Mouse (Mus musculus) left cerebral cortex, adult 9 months (tissue): ENCODE results near the gene Rnf217.

Experiments
- DNase-seq, 2 experiments: peaks; one replicate each; pipeline ENCODE4 v3.0.0; 2022; ENCODE audit warnings: low spot score in 2 of 2

Rnf217 gene

GRCm38 (mm10) chr10:31495826-31496225, 113.2 kb downstream of the Rnf217 start:
- DNase-seq: no peak

DNA sequence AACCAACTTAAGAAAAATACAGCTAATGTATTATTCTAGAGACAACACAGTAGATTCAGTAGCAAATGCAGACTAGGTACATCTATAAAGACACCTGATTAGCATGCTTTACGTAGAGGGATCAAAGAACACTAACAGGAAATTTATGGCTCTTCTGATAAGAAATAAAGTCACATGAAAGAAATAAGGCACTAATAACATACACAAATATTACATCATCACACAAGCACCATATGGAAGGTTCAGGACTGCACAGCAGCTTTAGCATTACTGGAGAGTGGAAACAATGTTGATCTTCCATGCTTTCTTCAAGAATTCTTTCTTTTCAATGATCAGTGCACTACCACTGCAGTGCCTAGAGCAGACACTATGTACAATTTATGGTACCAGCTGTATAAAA, 114.7 kb downstream of the Rnf217 start:
- DNase-seq: no peak

GRCm38 (mm10) chr10:31467043-31467898, 141.7 kb downstream of the Rnf217 start:
- DNase-seq: no peak

- peak in 1 of 2 experiments; percentile 7 for DNase-seq
Observed at GRCm38 (mm10) chr10:31465840-31466541, 143.0 kb downstream of the Rnf217 start.

DNA sequence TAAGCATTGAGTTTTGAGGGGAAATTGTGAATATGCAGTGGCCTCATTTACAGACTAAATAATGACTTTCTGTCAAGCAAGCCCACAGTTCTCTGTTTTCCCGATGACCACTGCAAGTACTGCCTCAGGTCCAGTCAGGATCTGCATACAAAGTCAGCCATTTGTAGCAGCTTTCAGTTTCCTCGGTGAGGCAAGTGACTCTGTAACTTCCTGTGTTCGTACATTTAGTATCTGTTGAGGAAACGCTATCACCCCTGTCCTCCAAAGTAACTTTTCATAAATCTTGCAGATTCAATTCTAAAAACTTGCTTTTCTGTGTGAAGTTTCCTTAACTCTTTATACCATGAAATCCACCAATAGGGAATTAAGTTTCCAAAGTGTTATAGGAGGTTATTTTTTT, 143.6 kb downstream of the Rnf217 start:
- DNase-seq: no peak

GRCm38 (mm10) chr10:31463044-31463443, 145.9 kb downstream of the Rnf217 start:
- DNase-seq: no peak

- DNase-seq: no peak
Observed at GRCm38 (mm10) chr10:31456806-31457205, 152.2 kb downstream of the Rnf217 start.

DNA sequence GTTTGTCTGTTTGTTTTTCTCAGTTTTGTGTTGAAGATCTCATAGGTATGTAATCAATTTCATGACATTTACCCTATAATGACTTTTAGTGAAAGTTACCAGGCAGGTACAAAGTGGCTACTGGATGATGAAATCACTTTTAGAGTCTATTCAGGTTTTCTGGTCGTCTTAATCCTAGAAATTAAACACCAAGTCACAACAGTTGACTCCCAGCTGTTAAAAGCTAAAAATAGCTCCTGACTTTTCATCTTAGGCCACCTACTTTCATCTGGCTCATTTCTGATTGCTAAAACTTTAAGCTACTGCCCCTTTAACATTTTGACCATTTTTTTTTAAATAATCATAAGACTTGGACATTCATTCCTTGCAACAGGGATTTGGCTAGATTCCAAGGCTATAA, 161.9 kb downstream of the Rnf217 start:
- no peak for DNase-seq

DNA sequence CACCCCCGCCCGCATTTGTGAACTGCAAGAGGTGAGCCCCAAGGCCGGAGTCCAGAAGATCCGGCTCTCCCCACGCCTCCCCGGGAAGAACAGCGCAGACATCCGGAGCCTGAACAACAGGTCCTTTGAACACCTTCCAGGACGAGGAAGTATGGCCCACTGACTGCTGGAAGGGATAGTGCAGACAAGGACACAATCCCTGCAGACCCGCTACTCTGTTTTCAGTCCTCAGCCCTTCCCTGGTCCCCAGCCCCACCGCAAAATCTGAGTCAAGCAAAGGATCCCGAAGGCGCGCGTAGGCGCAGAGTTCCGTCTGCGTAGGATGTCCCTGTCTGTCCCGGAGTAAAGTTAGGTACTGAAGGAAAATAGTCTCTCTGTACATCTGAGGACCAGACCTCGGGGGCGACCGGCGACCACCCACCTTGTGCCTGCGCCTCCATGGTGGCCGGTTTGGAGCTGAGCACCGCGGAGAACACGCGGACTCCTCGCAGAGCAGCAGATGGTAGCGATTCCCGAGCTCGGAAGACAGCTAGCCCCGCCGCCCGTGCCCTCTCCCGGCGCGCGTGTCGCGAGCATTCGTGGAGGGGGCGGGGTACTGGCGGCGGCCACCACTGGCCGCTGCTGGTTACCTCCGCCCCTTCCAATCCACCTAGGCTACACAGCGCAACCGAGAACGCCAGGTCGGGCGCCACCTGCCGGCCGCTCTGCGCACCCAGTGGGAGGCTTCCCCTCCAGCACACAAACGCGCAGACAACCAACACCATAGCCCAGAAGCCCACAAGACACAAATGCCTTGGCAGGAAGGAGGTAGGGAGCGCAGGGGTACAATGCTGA, 163.5 kb downstream of the Rnf217 start, which contains the start of gene Tpd52l1:
Tpd52l1 (minus strand) TSS at position 668 of the 834 bp plus-strand sequence.
- DNase-seq: peak; percentile 42 to 82

GRCm38 (mm10) chr10:31444206-31444605, 164.8 kb downstream of the Rnf217 start:
- DNase-seq: no peak
